Mouse (Mus musculus) limb, embryonic 15.5 days (tissue): ENCODE results near the gene Wnt16. TPM values are rescaled to one million over a fixed set of nuclear protein-coding genes. Genes with fewer than 3 reads are reported as not detected.
"Not testable (repeated sequence)": the region's sequence is repeated elsewhere in the genome, so short reads cannot be mapped to it uniquely, and the experiment has no call there.

Experiments
- ATAC-seq: fragments of 200-750 bp; cut with Nextera tagmentation; 2 replicates; pipeline ENCODE4 v1.8.0; 2017; ENCODE audit warnings: low read depth, moderate TSS enrichment; ENCODE audit not compliant: insufficient number of reproducible peaks, low FRiP score, low TSS enrichment
- H3K27ac ChIP-seq: fragments of 300-500 bp; sonication (generic); 2 replicates; pipeline ENCODE4 v1.5.1; 2015; ENCODE audit warnings: moderate library complexity, mild to moderate bottlenecking, inconsistent platforms
- H3K27me3 ChIP-seq: fragments of 300-500 bp; sonication (generic); 2 replicates; pipeline ENCODE4 v1.6.1; 2015; ENCODE audit warnings: inconsistent platforms
- H3K36me3 ChIP-seq: fragments of 300-500 bp; sonication (generic); 2 replicates; pipeline ENCODE4 v1.6.1; 2015; ENCODE audit warnings: inconsistent platforms
- H3K4me1 ChIP-seq: fragments of 300-500 bp; sonication (generic); 2 replicates; pipeline ENCODE4 v1.6.1; 2015; ENCODE audit warnings: inconsistent platforms
- H3K4me2 ChIP-seq: fragments of 300-500 bp; sonication (generic); 2 replicates; pipeline ENCODE4 v1.6.1; 2015; ENCODE audit warnings: mild to moderate bottlenecking, inconsistent platforms
- H3K4me3 ChIP-seq: fragments of 300-500 bp; sonication (generic); 2 replicates; pipeline ENCODE4 v1.5.1; 2015; ENCODE audit warnings: mild to moderate bottlenecking, inconsistent platforms
- H3K9ac ChIP-seq: fragments of 300-500 bp; sonication (generic); 2 replicates; pipeline ENCODE4 v1.6.1; 2015; ENCODE audit warnings: inconsistent platforms
- H3K9me3 ChIP-seq: fragments of 300-500 bp; sonication (generic); 2 replicates; pipeline ENCODE4 v1.6.1; 2016; ENCODE audit warnings: inconsistent platforms
- WGBS: fragments of 180-500 bp; shearing (Covaris S2); methylation state at CpG from one replicate; pipeline ENCODE4 v1.1.7; 2015; 5-methylcytosine and 5-hydroxymethylcytosine counted together
- polyA plus RNA-seq: library from polyadenylated mRNA; unstranded; fragments of >200 nt; fragmentation: Nextera tagmentation; extraction: Ambion mirVana; gene quantifications from 2 replicates; pipeline ENCODE4 v1.2.1, GENCODE M21; 2015

The Wnt16 gene
- polyA plus RNA-seq, result 6.9 and 7.7 TPM in 2 replicates

- Histone ChIP-seq H3K36me3 (no peaks in the 10 kb centered on the region), H3K27me3 (peaks cover 46% of the 10 kb centered on the region), H3K9ac (0 out of 2 replicates have a peak within 1 kb of the TSS, but pooled peaks have one; percentile 10), H3K4me3 (peak within 1 kb of the TSS; percentile 46), H3K4me2 (peak within 1 kb of the TSS; percentile 81), H3K4me1 (peaks cover 23% of the 10 kb centered on the region), H3K27ac (no peak within 1 kb of the TSS), H3K9me3 (no peaks in the 10 kb centered on the region)
- ATAC-seq, result peak; percentile 65
- WGBS, result under 1% methylated on average over 20 of the region's 20 CpGs
Measured at GRCm38 (mm10) chr6:22288004-22288736, at the start of gene Wnt16. TSS of gene Wnt16 (plus strand) at chr6:22288227.

- Histone ChIP-seq H3K4me3 (no peak overlapping the region), H3K9ac (no peak overlapping the region), H3K4me2 (no peak overlapping the region), H3K4me1 (no peaks in the 10 kb centered on the region), H3K36me3 (peaks cover 11% of the 10 kb centered on the region; the same call in 1 of the 2 replicates), H3K9me3 (no peaks in the 10 kb centered on the region), H3K27me3 (no peaks in the 10 kb centered on the region), H3K27ac (no peak overlapping the region)
- WGBS, result 76% methylated on average over 8 of the region's 8 CpGs
- no peak for ATAC-seq
Measured at GRCm38 (mm10) chr6:22243321-22243720, 44.7 kb upstream of the Wnt16 start.

- Histone ChIP-seq H3K4me1 (no peaks in the 10 kb centered on the region), H3K27ac (no peak overlapping the region), H3K4me2 (no peak overlapping the region), H3K36me3 (no peaks in the 10 kb centered on the region; the same call in 1 of the 2 replicates), H3K27me3 (no peaks in the 10 kb centered on the region), H3K9me3 (no peaks in the 10 kb centered on the region), H3K9ac (no peak overlapping the region), H3K4me3 (no peak overlapping the region)
- ATAC-seq, result no peak
- 83% methylated on average over 2 of the region's 2 CpGs for WGBS
Measured at GRCm38 (mm10) chr6:22246696-22247095, 41.3 kb upstream of the Wnt16 start.

- no peak overlapping the region for H3K9ac ChIP-seq
- 57% methylated on average over 4 of the region's 4 CpGs for WGBS
- no peaks in the 10 kb centered on the region for H3K9me3 ChIP-seq
- H3K27ac ChIP-seq, result no peak overlapping the region
- no peak for ATAC-seq
- no peaks in the 10 kb centered on the region for H3K27me3 ChIP-seq
- H3K4me2 ChIP-seq, result no peak overlapping the region
- no peaks in the 10 kb centered on the region for H3K4me1 ChIP-seq
- H3K36me3 ChIP-seq, result peaks cover 7% of the 10 kb centered on the region; the same call in 1 of the 2 replicates
- no peak overlapping the region for H3K4me3 ChIP-seq
Measured at GRCm38 (mm10) chr6:22258784-22259183, 29.2 kb upstream of the Wnt16 start.

GRCm38 (mm10) chr6:22262519-22262918 is 25.5 kb upstream of the Wnt16 start:
- Histone ChIP-seq H3K4me1 (no peaks in the 10 kb centered on the region), H3K4me3 (no peak overlapping the region), H3K9ac (no peak overlapping the region), H3K27ac (no peak overlapping the region), H3K4me2 (no peak overlapping the region), H3K27me3 (no peaks in the 10 kb centered on the region), H3K9me3 (no peaks in the 10 kb centered on the region), H3K36me3 (no peaks in the 10 kb centered on the region)
- no peak for ATAC-seq
- 52% methylated on average over 4 of the region's 4 CpGs for WGBS

GRCm38 (mm10) chr6:22264094-22264493 is 23.9 kb upstream of the Wnt16 start:
- not testable (repeated sequence) for ATAC-seq, H3K4me2 ChIP-seq, H3K27ac ChIP-seq, H3K9me3 ChIP-seq, H3K9ac ChIP-seq, H3K4me3 ChIP-seq, H3K36me3 ChIP-seq, H3K27me3 ChIP-seq, H3K4me1 ChIP-seq
- 89% methylated on average over 8 of the region's 8 CpGs for WGBS

- no peak overlapping the region for H3K4me3 ChIP-seq
- H3K27ac ChIP-seq, result no peak overlapping the region
- H3K36me3 ChIP-seq, result no peaks in the 10 kb centered on the region
- ATAC-seq, result no peak
- no peaks in the 10 kb centered on the region for H3K4me1 ChIP-seq
- H3K9ac ChIP-seq, result no peak overlapping the region
- no peaks in the 10 kb centered on the region for H3K27me3 ChIP-seq
- 78% methylated on average over 4 of the region's 4 CpGs for WGBS
- no peak overlapping the region for H3K4me2 ChIP-seq
- no peaks in the 10 kb centered on the region for H3K9me3 ChIP-seq
Measured at GRCm38 (mm10) chr6:22266018-22266417, 22.0 kb upstream of the Wnt16 start.

GRCm38 (mm10) chr6:22267807-22268667 is 20.0 kb upstream of the Wnt16 start:
- H3K9ac ChIP-seq, result no peak overlapping the region
- ATAC-seq, result no peak
- no peaks in the 10 kb centered on the region for H3K9me3 ChIP-seq
- 59% methylated on average over 5 of the region's 5 CpGs for WGBS
- no peaks in the 10 kb centered on the region for H3K4me1 ChIP-seq
- no peak overlapping the region for H3K4me3 ChIP-seq
- H3K4me2 ChIP-seq, result no peak overlapping the region
- no peaks in the 10 kb centered on the region for H3K36me3 ChIP-seq
- H3K27me3 ChIP-seq, result no peaks in the 10 kb centered on the region
- no peak overlapping the region for H3K27ac ChIP-seq

GRCm38 (mm10) chr6:22268677-22269076 is 19.4 kb upstream of the Wnt16 start:
- no peaks in the 10 kb centered on the region for H3K36me3 ChIP-seq
- no peak for ATAC-seq
- no peak overlapping the region for H3K9ac ChIP-seq
- no peak overlapping the region for H3K4me3 ChIP-seq
- no peaks in the 10 kb centered on the region for H3K9me3 ChIP-seq
- no peaks in the 10 kb centered on the region for H3K4me1 ChIP-seq
- H3K27me3 ChIP-seq, result no peaks in the 10 kb centered on the region
- no peak overlapping the region for H3K4me2 ChIP-seq
- H3K27ac ChIP-seq, result no peak overlapping the region

GRCm38 (mm10) chr6:22269840-22270521 is 18.0 kb upstream of the Wnt16 start:
- no peak overlapping the region for H3K27ac ChIP-seq
- no peaks in the 10 kb centered on the region for H3K4me1 ChIP-seq
- H3K36me3 ChIP-seq, result no peaks in the 10 kb centered on the region
- H3K9me3 ChIP-seq, result no peaks in the 10 kb centered on the region
- H3K4me2 ChIP-seq, result no peak overlapping the region
- H3K27me3 ChIP-seq, result no peaks in the 10 kb centered on the region
- WGBS, result 56% methylated on average over 8 of the region's 8 CpGs
- H3K4me3 ChIP-seq, result no peak overlapping the region
- no peak overlapping the region for H3K9ac ChIP-seq
- no peak for ATAC-seq

- WGBS, result 81% methylated on average over 3 of the region's 3 CpGs
- Histone ChIP-seq H3K9me3 (no peaks in the 10 kb centered on the region), H3K9ac (no peak overlapping the region), H3K36me3 (no peaks in the 10 kb centered on the region), H3K4me1 (peaks cover 19% of the 10 kb centered on the region), H3K4me2 (no peak overlapping the region), H3K27me3 (no peaks in the 10 kb centered on the region), H3K27ac (no peak overlapping the region), H3K4me3 (no peak overlapping the region)
- no peak for ATAC-seq
Measured at GRCm38 (mm10) chr6:22277941-22278340, 10.1 kb upstream of the Wnt16 start.
